Mouse (Mus musculus): ENCODE results near the gene Ceacam16. TPM values are rescaled to one million over a fixed set of nuclear protein-coding genes. Genes with fewer than 3 reads are reported as not detected.

The Ceacam16 gene
- total RNA-seq, 1 experiment, result 0.71 TPM

GRCm38 (mm10) chr7:19880754-19881153 lies 19.7 kb upstream of the Ceacam16 start:
- Histone ChIP-seq H3K9me3 (ENCODE audit: control insufficient read depth, insufficient read depth, low read depth, low read length) (no peaks in the 10 kb centered on the region), H3K27ac (ENCODE audit: insufficient read depth, low read depth, low read length, poor library complexity, severe bottlenecking) (no peak overlapping the region), H3K36me3 (ENCODE audit: control insufficient read depth, insufficient read depth, low read length, poor library complexity, severe bottlenecking) (no peaks in the 10 kb centered on the region), H3K4me1 (ENCODE audit: control insufficient read depth in 2 of 2, insufficient read depth in 2 of 2, low read length in 2 of 2, poor library complexity in 1 of 2) (peaks cover 0 to 6% of the 10 kb centered on the region in 2 experiments; a peak in 1 of 4 replicates), H3K4me3 (ENCODE audit: insufficient read depth in 1 of 2, low read depth in 1 of 2, low read length in 2 of 2, poor library complexity in 1 of 2, severe bottlenecking in 1 of 2) (no peak overlapping the region), H3K9ac (ENCODE audit: insufficient read depth, low read depth, low read length, poor library complexity, severe bottlenecking) (no peak overlapping the region)
- in situ Hi-C loops (cut with MboI; ENCODE audit: low sequenced_read_pairs in 2 of 2, unreplicated experiment in 2 of 2), result no loop called here
- no peak for DNase-seq (ENCODE audit: low read depth, low spot score)
- no peak for TF ChIP-seq MAFK (IDR thresholded peaks at IDR 0.05; ENCODE audit: insufficient read depth, low read depth, low read length)
- no peak for TF ChIP-seq CHD2 (IDR thresholded peaks at IDR 0.05; ENCODE audit: low read depth, low read length)
- TF ChIP-seq ZNF384 (IDR thresholded peaks at IDR 0.05; ENCODE audit: low read depth, low read length), result no peak
- no peak for TF ChIP-seq HCFC1 (IDR thresholded peaks at IDR 0.05; ENCODE audit: borderline replicate concordance, insufficient read depth, low read length)
- no peak for TF ChIP-seq ZC3H11A (IDR thresholded peaks at IDR 0.05; ENCODE audit: borderline replicate concordance, low read depth, low read length)

- no peak overlapping the region for H3K4me3 ChIP-seq (ENCODE audit: insufficient read depth in 1 of 2, low read depth in 1 of 2, low read length in 2 of 2, poor library complexity in 1 of 2, severe bottlenecking in 1 of 2)
- no peak overlapping the region for H3K9ac ChIP-seq (ENCODE audit: insufficient read depth, low read depth, low read length, poor library complexity, severe bottlenecking)
- DNase-seq (ENCODE audit: low read depth, low spot score), result peak; percentile 46
- in situ Hi-C loops (cut with MboI; ENCODE audit: low sequenced_read_pairs in 2 of 2, unreplicated experiment in 2 of 2), result loop anchor here in 1 of 2 experiments (10.0 kb wide), 2 partner anchors 72 to 88 kb away; partner anchors contain the start of gene Ceacam20
- no peak overlapping the region for H3K27ac ChIP-seq (ENCODE audit: insufficient read depth, low read depth, low read length, poor library complexity, severe bottlenecking)
- TF ChIP-seq ZNF384 (IDR thresholded peaks at IDR 0.05; ENCODE audit: low read depth, low read length) (no peak), HCFC1 (IDR thresholded peaks at IDR 0.05; ENCODE audit: borderline replicate concordance, insufficient read depth, low read length) (no peak), ZC3H11A (IDR thresholded peaks at IDR 0.05; ENCODE audit: borderline replicate concordance, low read depth, low read length) (no peak), CHD2 (IDR thresholded peaks at IDR 0.05; ENCODE audit: low read depth, low read length) (no peak), MAFK (IDR thresholded peaks at IDR 0.05; ENCODE audit: insufficient read depth, low read depth, low read length) (no peak)
- no peaks in the 10 kb centered on the region for H3K36me3 ChIP-seq (ENCODE audit: control insufficient read depth, insufficient read depth, low read length, poor library complexity, severe bottlenecking)
- H3K4me1 ChIP-seq (ENCODE audit: control insufficient read depth in 2 of 2, insufficient read depth in 2 of 2, low read length in 2 of 2, poor library complexity in 1 of 2), result peaks cover 0 to 9% of the 10 kb centered on the region in 2 experiments; a peak in 1 of 4 replicates
- no peaks in the 10 kb centered on the region for H3K9me3 ChIP-seq (ENCODE audit: control insufficient read depth, insufficient read depth, low read depth, low read length)
These were observed 15.8 kb upstream of the Ceacam16 start for GRCm38 (mm10) chr7:19876781-19877425.

- TF ChIP-seq ZNF384 (IDR thresholded peaks at IDR 0.05; ENCODE audit: low read depth, low read length), result no peak
- no peak for TF ChIP-seq ZC3H11A (IDR thresholded peaks at IDR 0.05; ENCODE audit: borderline replicate concordance, low read depth, low read length)
- TF ChIP-seq HCFC1 (IDR thresholded peaks at IDR 0.05; ENCODE audit: borderline replicate concordance, insufficient read depth, low read length), result peak; percentile 91
- no peak for TF ChIP-seq MAFK (IDR thresholded peaks at IDR 0.05; ENCODE audit: insufficient read depth, low read depth, low read length)
- TF ChIP-seq CHD2 (IDR thresholded peaks at IDR 0.05; ENCODE audit: low read depth, low read length), result no peak
- no peak overlapping the region for H3K9ac ChIP-seq (ENCODE audit: insufficient read depth, low read depth, low read length, poor library complexity, severe bottlenecking)
- H3K27ac ChIP-seq (ENCODE audit: insufficient read depth, low read depth, low read length, poor library complexity, severe bottlenecking), result no peak overlapping the region
- DNase-seq (ENCODE audit: low read depth, low spot score), result no peak
- H3K36me3 ChIP-seq (ENCODE audit: control insufficient read depth, insufficient read depth, low read length, poor library complexity, severe bottlenecking), result no peaks in the 10 kb centered on the region
- H3K4me1 ChIP-seq (ENCODE audit: control insufficient read depth in 2 of 2, insufficient read depth in 2 of 2, low read length in 2 of 2, poor library complexity in 1 of 2), result peaks cover 0 to 15% of the 10 kb centered on the region in 2 experiments; a peak in 2 of 4 replicates
- in situ Hi-C loops (cut with MboI; ENCODE audit: low sequenced_read_pairs in 2 of 2, unreplicated experiment in 2 of 2), result loop anchor here in 1 of 2 experiments (10.0 kb wide), 2 partner anchors 71 to 89 kb away; partner anchors contain the start of gene Ceacam20
- no peaks in the 10 kb centered on the region for H3K9me3 ChIP-seq (ENCODE audit: control insufficient read depth, insufficient read depth, low read depth, low read length)
- no peak overlapping the region for H3K4me3 ChIP-seq (ENCODE audit: insufficient read depth in 1 of 2, low read depth in 1 of 2, low read length in 2 of 2, poor library complexity in 1 of 2, severe bottlenecking in 1 of 2)
These were observed 15.0 kb upstream of the Ceacam16 start for GRCm38 (mm10) chr7:19875948-19876682.

GRCm38 (mm10) chr7:19871943-19872601 lies 11.0 kb upstream of the Ceacam16 start:
- no peak overlapping the region for H3K4me3 ChIP-seq (ENCODE audit: insufficient read depth in 1 of 2, low read depth in 1 of 2, low read length in 2 of 2, poor library complexity in 1 of 2, severe bottlenecking in 1 of 2)
- H3K27ac ChIP-seq (ENCODE audit: insufficient read depth, low read depth, low read length, poor library complexity, severe bottlenecking), result no peak overlapping the region
- in situ Hi-C loops (cut with MboI; ENCODE audit: low sequenced_read_pairs in 2 of 2, unreplicated experiment in 2 of 2), result loop anchor here (5.0 to 10.0 kb wide), 4 partner anchors 67 to 125 kb away; partner anchors contain the start of gene Ceacam20 (in 1 of the 2)
- H3K36me3 ChIP-seq (ENCODE audit: control insufficient read depth, insufficient read depth, low read length, poor library complexity, severe bottlenecking), result no peaks in the 10 kb centered on the region
- TF ChIP-seq ZC3H11A (IDR thresholded peaks at IDR 0.05; ENCODE audit: borderline replicate concordance, low read depth, low read length) (peak; percentile 92), ZNF384 (IDR thresholded peaks at IDR 0.05; ENCODE audit: low read depth, low read length) (no peak)
- H3K9me3 ChIP-seq (ENCODE audit: control insufficient read depth, insufficient read depth, low read depth, low read length), result no peaks in the 10 kb centered on the region
- H3K9ac ChIP-seq (ENCODE audit: insufficient read depth, low read depth, low read length, poor library complexity, severe bottlenecking), result no peak overlapping the region
- H3K4me1 ChIP-seq (ENCODE audit: control insufficient read depth in 2 of 2, insufficient read depth in 2 of 2, low read length in 2 of 2, poor library complexity in 1 of 2), result peaks cover 0 to 13% of the 10 kb centered on the region in 2 experiments; a peak in 2 of 4 replicates
- no peak for DNase-seq (ENCODE audit: low read depth, low spot score)

Data from ES-E14 (cell line).